Mouse (Mus musculus): Measurements from ENCODE around the gene Myo1g. TPM values are rescaled to one million over a fixed set of nuclear protein-coding genes. Genes with fewer than 3 reads are reported as not detected.

Myo1g gene
- 1 to 10 TPM in 1 of 2 experiments, under 1 TPM in 1; 0.32 to 1.3 TPM for total RNA-seq (2021)

DNA sequence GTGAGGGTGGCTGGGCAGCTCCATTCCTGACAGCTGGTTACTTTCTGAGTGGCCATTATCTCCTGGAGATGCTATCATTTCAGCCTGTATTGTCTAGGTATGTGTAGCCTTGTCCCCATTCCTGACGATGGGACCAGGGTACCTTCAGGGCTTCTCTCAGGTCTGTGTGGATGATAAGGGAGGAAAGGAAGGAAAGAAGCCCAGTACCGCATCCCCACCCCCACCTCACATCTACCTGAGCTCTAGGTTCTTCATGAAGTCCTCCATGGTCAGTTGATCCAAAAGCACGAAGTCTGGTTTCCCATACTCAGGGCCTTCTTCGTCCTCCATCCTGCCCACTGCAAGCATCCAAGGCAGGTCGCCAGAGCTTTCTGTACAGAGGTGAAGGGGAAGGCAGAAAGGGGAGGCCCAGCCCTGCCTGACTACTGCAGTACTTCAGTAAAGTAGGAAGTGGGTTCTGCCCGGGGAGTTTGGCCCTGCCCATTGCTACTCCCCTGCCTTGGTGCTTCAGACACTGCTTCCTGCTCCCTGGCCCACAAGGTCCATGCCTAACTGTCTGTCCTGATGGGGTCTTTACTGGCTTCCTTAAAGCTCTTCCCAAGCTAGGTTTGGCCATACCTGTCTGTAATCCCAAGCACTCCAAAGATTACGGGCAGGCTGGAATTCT is at the start of gene Myo1g:
TSS of gene Myo1g (minus strand) at position 459 of the 667 bp plus-strand sequence.
- intact Hi-C loops (cut with DNase I): no loop called here
- DNase-seq (ENCODE audit: low spot score in 2 of 2): no peak

DNA sequence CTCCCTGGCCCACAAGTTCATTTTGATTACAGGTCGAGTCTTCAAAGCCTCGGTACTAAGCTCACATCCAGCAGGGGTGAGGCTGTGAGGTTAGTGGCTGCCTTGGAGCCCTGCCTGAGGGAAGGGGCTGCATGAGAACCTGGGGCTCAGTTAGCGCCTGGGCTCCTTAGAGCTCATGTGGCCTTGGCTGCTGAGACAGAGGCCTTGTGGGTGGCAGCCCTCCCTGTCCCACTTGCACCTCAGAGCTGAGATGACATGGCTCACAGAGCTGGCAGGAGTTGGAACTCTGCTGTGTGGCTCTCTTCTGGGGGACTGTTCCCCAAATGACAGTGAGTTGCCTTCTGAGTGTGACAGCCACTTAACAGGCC is 48.6 kb upstream of the Myo1g start:
- intact Hi-C loops (cut with DNase I): no loop called here
- no peak for DNase-seq (ENCODE audit: low spot score in 2 of 2)

DNA sequence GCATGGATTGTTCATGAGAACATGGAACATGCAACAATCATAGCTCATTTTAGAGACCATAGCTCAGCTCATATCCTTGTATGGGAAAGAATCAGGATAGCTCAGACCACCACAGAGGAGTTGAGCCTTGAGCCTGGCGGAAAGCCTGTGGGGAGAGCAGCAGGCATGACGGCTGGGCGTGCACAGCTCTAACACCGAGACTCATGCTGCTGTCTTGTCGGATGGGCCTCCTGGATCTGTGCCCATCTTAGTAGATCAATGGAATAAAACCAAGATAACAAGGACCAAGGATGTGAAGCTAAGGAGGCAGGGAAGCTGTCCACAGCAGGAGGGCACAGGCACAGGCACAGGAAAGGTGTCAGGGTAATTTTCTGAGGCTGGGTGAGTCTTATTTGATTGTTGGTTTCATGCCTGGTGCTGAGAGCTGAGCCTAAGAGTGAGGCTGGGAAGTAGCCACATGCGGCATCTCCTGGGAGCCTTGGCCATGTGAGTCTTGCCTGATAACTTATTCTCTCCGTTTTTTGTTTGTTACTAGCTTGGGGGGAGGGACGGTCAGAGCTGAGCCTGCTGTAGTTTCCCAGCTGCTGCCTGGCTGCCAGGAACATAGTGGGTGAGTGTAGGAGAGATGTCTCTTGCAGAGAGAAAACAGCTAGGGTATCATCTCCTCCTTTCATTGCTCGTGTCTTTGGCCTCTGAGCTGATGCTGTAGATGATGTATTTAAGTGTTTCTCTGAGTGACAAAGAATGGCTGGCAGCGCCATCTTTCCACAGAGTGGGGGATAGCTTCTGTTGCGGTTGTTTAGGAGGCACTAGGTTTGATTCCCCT is 48.0 kb upstream of the Myo1g start:
- intact Hi-C loops (cut with DNase I): no loop called here
- DNase-seq (ENCODE audit: low spot score in 2 of 2): peak; percentile 37 to 60

DNA sequence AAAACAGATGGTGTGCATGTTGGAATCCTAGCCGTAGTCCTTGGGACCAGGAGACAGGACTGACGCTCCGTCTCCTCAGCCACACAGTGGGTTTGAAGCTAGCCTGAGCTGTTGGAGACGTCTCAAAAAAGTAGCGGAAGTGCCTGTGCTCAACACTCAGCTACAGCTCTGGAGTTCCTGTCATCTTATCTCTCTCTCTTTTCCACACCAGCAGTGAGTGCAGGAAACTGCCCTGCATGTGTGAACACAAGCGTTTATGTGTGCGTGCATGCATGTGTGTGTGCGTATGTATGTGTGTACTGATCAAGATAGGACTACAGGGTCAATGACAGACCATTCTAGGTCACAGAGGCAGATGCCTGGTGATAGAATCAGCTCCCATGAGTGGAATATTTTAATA is 47.2 kb upstream of the Myo1g start:
- intact Hi-C loops (cut with DNase I): no loop called here
- DNase-seq (ENCODE audit: low spot score in 2 of 2): no peak

DNA sequence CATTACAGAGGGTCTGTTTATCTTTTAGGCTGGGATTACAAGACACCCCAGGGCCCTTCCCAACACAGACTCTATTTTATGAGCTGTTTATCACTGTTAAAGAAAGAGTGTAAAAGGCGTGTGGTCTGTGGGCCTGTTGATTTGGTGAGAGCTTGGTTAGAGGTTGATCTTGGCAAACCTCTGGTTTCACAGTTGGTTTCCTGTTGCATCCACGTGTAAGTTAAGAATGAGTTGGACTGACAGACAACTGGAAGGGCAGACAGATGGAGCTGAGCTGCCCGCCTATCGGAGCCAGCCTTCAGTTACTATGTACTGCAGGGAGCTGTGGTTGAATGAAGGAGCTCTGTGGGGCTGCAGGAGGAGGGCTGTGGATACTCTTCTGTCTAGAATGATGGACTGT is 45.7 kb upstream of the Myo1g start:
- no peak for DNase-seq (ENCODE audit: low spot score in 2 of 2)
- intact Hi-C loops (cut with DNase I): no loop called here

DNA sequence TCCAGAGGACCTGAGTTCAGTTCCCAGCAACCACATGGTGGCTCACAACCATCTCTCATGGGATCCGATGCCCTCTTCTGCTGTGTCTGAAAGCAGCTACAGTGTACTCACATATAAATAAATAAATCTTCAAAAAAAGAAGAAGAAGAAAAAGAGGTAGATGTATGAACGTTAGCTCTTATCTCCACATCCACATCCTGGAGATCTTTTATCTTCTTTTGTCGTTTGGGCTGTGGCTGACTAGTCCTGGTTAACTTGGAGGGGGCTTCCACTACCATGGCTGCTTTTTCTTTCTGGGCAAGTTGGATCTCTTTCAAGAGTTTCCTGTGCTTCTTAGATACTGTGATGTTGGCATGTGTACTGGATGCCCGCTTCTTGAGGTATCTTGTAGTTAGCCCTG is 42.4 kb upstream of the Myo1g start:
- intact Hi-C loops (cut with DNase I): no loop called here

DNA sequence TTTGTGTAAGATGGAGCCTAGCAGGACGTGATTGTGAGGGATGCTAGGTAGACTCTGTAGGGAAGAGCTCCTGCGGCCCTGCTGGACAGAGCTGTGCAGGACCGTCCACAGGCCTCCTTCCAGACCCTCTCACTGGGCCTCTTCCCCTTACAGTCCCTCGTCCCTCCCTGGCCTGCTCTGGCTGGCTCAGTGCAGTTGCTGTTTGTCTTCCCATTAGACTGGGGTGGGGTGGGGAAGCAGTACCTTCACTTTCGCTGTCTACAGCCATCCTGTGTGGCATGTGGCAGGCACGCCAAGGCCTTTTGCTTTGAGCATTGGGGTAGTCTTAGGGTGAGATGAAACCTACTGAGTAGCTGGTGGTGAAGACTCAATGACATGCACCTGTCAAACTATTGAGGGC is 41.6 kb upstream of the Myo1g start:
- no peak for DNase-seq (ENCODE audit: low spot score in 2 of 2)
- intact Hi-C loops (cut with DNase I): no loop called here

More for the DNA sequence above, 42.4 kb upstream of the Myo1g start:
- DNase-seq (ENCODE audit: low spot score in 2 of 2): no peak

DNA sequence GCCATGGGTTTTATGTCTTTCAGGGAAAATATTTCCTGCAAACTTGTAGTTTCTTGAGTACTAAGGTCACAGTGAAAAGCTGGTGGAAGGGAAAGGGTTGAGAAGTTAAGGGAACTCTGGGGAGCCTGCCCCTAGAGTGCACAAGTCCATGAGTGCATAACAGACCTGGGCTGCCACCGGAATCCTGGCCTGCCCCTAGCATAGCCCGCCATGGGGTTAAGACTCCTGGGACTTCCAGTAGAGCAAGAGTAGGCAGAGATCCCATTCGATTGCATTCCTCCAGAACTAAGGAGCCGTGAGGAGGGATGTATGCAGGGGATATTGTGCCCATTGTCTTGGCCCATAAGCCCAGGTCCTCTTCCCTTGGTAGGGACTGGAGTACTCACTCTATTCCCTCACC is 40.7 kb upstream of the Myo1g start:
- intact Hi-C loops (cut with DNase I): no loop called here
- no peak for DNase-seq (ENCODE audit: low spot score in 2 of 2)

DNA sequence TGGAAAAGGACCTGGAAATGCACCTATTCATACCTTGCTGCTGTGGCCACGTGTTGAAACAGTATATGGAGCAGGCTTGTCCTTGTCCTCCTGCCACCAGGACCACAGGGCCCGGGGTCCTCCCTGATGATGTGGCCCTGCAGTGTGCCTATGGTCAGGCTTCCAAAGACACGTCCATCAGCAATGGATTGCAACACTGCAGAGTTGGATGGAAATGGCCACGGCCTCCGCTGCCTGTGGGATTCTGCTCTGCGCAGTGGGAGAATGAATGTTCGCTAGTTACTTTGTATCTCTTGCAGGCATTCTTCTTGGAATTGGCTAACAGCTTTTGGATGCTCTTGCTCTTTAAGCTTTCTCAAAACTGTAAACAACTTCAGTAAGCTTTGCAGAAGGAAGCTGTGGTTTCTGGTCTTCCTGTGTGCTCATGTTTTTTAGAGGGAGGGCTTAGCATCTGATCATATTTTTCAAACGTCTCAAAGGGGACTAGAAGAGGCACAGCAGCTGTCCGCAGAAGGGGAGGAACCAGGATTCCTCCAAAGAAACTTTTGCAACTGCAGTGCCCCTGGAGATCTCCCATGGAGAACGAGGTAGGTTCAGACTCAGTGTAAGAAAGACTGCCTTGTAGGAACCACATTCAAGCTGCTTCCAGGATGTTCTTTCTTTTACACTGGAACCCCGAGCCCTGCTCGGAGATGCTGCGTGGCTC is 40.0 kb upstream of the Myo1g start:
- DNase-seq (ENCODE audit: low spot score in 2 of 2): no peak
- intact Hi-C loops (cut with DNase I): no loop called here

DNA sequence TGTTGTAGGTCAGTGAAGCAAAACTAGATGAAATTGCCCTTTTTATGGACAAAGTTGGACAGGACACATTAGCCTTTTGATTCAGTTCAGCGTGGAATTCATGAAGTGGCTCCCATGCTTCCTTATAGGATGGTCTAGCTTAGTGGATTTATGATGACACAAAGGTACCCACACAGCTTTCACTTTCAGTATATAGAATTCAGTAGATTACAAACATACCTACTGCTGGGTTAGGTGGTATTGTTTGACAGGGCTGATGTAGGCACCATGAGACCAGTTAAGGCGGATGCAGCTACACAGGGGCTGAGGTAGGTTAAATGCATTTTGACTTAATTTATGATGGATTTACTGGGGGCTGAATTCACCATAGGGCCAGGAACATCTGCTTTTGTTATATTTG is 39.2 kb upstream of the Myo1g start:
- no peak for DNase-seq (ENCODE audit: low spot score in 2 of 2)
- intact Hi-C loops (cut with DNase I): no loop called here

DNA sequence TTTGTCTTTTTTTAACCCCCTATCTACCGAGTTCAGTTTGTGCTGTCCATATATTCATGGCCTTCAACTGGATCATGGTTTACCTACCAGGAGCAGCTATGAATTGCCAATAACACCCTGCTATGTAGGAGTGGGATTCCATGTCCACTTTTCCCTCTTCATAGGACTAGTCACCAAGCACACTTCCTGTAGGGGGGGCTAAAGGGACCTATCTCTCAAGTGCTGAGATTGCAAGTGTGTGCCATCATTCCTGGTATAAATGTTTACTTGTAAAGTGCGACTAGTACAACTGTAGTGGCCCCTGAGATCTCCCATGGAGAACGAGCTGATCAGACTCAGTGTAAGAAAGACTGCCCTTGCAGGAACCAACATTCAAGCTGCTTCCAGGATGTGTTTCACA is 37.5 kb upstream of the Myo1g start:
- DNase-seq (ENCODE audit: low spot score in 2 of 2): no peak
- intact Hi-C loops (cut with DNase I): no loop called here

DNA sequence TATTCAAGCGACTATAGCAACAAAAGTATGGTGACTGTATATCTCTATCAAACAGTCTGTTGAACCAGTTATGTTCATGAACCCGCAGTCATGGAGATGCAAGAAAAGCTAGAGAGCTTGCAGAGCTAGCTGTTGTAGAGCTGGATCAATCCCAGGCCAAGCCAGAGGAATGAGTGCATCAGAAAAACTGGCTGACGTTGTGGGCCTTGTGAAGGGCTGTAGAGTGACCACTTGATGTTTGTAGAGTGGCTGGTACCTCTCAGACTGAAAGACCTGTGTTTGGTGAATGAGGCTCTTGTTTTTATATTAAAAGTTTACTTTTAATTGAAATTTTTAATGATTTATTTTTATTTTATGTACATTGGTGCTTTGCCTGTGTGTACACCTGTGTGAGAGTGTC is 29.4 kb upstream of the Myo1g start:
- intact Hi-C loops (cut with DNase I): no loop called here
- DNase-seq (ENCODE audit: low spot score in 2 of 2): no peak

DNA sequence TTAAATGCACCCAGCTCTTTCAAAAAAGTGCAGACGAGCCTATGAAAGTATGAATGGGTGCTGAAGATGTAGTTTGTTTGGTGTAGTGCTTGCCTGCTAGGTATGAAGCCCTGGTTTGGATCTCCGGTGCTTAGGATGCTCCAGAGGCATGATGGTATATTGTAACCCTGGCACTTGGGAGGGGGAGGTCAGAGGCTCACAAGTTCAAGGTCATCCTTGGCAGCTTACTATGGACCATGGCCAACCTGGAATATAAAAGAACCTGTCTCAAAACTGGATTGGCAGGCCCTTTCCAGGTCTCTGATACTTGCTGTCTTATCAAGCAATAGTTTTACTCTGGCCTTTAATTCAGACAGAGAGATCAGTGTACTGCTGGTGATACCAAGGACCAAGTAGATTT is 29.0 kb upstream of the Myo1g start:
- intact Hi-C loops (cut with DNase I): no loop called here
- no peak for DNase-seq (ENCODE audit: low spot score in 2 of 2)

DNA sequence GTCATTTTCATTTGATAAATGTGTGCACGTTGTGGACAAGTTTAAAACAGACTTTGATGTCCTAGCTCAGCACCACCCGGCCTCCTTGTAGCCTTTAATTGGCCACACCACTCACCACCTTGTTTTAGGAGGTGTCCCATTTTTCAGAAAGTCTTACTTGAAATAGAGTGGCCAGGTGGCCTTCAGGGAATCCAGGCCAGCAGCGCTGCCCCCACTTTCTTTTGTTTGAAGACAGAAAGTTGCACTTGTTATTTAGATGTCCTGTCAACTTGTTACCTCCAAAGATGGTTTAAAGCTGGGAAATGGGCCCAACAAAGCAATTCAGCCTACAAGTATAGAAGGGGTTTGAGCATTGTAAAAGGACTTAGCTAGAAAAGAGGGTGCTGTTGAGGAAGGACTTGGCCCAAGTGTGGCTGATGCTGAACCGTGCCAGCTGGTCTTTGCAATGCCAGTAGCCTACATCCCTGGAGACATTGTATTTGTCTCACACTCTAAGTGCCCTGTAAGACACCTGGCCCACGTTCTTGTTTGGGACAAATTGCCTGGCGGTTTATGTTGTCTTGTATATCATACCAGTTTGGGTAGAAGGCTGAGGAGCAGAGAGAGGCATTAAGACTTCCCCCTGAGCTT is 27.0 kb upstream of the Myo1g start:
- intact Hi-C loops (cut with DNase I): loop anchor here (2.0 kb wide), 2 partner anchors 57 to 79 kb away; partner anchors contain the start of gene Tbrg4
- DNase-seq (ENCODE audit: low spot score in 2 of 2): peak in 1 of 2 experiments; percentile 18

DNA sequence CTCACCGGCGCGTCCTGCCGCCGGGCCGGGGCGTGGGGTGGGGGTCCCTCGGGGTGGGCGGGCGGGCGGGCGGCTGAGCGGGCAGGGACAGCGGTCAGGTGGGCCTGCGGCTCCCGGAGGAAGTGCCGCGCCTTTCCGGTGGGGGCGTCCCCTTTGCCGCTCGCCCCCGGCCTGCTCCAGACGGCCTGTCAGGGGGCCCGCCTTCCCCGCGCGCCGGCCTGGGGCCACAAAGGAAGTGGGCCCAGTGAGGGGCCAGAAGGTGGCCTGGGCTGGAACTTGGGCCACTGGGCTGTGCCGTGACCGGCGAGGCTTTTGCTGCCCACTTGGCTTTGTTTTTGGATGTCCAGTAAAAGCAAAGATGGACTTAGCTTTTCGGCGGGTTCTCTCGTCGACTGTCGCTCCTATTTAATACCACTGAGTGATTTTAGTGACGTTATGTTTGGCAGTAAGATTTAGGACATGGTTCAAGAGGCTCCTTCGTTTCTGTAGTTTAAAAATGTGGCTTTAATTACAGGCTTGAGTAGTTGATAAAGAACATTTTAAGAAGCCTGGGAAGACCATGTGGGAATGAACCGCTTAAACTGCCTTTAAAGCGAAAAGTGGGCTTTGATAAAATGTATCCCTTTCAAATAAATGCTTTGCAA is 26.4 kb upstream of the Myo1g start:
- intact Hi-C loops (cut with DNase I): loop anchor here (2.0 kb wide), 2 partner anchors 58 to 80 kb away; partner anchors contain the start of gene Tbrg4
- DNase-seq (ENCODE audit: low spot score in 2 of 2): peak; percentile 22 to 34

DNA sequence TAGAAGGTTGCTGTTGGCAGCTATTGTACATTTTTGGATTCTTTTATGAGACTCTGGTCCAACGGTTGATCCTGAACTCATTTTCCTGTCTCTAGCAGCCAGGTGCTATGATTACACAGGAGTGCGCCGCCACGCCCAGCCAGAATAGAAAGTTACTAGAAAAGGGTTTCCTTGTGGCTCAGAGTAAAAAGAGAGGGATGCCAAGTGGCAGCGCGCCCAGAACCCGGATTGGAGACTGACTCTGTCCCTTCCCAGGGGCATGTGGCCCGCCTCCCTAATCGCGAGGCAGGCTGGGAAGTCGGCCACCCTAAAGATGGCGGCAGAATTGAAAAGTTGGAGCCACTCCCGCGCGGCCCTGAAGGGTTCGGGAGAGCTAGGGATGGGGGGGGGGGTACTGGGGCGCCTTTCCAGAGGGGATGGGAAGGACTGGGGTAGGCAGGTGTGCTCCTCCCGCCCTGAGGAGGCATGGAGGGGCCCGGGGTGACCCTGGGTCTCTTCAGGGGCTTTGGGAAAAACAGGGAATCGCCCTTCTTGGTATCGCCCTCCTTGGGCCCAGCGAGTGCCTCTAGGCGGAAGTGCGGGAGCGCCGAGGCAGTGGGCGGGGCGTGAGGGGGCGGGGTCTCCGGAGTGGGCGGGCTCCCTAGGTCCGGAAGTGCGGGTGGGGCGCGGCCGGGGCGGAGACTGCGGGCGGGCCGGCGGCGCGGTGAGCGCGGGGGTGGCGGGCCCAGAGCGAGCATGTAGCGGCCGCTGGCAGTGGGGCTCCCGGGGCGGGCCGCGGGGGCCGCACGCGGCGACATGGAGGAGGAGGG is 25.6 kb upstream of the Myo1g start, which contains the start of gene Ccm2:
TSS of gene Ccm2 (plus strand) at position 683 of the 809 bp plus-strand sequence.
- DNase-seq (ENCODE audit: low spot score in 2 of 2): peak; percentile 93 to 97
- intact Hi-C loops (cut with DNase I): loop anchor here (1.0 to 2.0 kb wide), 4 partner anchors 18 to 80 kb away; partner anchors contain the start of gene Tbrg4

DNA sequence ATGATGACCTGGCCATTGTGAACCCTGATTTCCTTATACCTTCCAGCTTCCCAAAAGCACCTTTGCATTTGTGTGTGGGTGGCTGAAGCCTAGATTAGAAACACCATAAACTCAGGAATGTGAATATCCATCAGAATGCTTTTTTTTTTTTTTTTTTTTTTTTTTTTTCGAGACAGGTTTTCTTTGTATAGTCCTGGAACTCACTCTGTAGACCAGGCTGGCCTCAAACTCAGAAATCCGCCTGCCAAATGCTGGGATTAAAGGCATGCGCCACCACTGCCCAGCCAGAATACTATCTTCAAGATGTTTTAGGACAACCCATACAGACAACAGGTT is 25.1 kb upstream of the Myo1g start:
- no peak for DNase-seq (ENCODE audit: low spot score in 2 of 2)
- intact Hi-C loops (cut with DNase I): loop anchor here (1.0 to 2.0 kb wide), 4 partner anchors 18 to 81 kb away; partner anchors contain the start of gene Tbrg4

DNA sequence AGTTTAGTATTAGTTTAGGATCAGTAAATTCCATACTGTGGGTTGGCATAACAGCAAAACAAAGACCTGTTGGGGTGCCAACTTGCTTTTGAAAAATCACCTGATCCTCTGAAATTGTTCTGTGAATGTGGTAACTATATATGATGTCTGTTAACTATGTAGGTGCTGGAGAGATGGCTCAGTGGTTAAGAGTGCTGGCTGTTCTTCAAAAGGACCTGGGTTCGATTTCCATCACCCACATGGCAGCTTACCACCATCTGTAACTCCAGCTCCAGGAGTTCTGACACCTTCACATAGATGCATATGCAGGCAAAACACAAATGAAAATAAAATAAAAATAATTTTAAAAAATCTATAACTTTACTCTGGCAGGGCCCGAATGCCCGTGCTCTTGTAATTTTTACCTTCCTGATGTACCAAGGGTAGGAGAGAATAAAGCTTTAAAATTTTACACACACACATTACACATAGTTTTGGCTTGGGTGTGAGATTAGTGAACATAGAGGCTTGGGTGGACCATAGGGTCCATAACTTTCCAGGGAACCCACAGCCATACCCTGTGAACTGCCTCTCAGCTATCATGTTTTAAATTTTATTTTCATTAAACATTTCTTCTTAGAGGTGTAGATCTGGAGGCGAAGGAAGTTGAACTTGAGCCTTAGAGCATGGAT is 24.6 kb upstream of the Myo1g start:
- no peak for DNase-seq (ENCODE audit: low spot score in 2 of 2)
- intact Hi-C loops (cut with DNase I): no loop called here

All from left cerebral cortex, postnatal 25 days (tissue).